Mouse (Mus musculus) 3T3-L1 (cell line): ENCODE measurements around the gene Them7.

ENCODE experiments used
- DNase-seq: peaks from one replicate; pipeline ENCODE4 v3.0.0-alpha.2; 2015; ENCODE audit warnings: low read depth, low spot score

Them7 gene

DNA sequence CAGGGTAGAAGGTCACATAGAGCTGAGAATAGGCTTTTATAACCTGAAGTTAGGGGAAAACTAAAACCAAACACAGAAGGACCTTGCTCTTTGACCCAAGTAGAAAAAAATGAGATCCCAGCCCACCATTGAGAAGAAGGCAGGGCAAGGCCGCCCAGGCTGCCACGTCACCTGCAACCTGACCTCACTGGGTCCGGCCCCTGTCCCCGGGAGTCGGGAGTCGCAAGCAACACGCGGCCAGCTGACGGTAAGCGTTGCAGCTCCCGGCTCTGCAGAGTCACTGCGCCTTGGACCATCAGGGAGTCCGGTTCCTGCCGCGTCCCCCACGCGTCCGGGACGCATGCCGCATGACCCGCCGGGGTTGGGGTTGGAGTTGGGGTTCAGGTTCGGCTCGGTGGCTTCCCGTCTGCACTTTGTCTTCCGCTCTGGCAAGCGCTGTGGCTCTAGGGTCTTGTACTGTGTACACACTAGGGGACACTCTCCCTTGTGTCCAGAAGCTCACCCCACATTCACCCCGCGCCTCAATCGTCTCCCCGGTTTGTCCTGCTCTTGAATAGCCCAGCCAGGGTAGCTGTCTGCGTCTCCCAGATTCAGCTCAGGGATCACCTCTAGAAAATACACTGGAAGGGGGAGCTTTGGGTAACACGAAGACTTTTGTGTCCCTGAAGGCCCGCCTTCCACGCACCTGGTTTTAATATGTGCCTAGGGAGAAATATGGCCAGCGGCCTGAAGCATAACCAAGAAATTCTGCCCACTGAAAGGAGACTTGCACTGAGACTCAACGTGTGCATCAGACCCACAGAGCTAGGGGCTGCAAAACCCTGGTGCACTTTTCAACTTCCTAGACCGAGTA, at the start of gene Them7:
Gene Them7, plus strand, starts transcription at position 187 of the 853 bp plus-strand sequence.
- DNase-seq, result no peak

DNA sequence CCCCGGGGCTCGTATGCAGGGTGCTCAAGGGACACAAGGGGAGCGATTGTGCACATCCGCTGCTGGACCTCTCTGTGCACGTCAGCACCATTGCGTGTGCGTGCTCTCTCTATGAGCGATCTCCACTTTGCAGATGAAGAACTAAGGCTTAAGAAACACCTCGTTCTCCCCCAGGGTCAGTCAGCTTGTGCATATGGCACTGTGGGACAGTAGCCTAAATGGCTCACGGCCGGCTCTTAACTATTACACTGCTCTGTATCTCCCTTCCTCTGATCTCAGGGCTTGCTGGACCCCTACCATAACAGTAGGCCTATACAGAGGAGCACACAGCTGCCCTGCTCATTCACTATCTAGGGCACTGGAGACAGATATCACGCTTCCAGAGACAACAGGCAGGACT, 45.2 kb upstream of the Them7 start:
- no peak for DNase-seq

DNA sequence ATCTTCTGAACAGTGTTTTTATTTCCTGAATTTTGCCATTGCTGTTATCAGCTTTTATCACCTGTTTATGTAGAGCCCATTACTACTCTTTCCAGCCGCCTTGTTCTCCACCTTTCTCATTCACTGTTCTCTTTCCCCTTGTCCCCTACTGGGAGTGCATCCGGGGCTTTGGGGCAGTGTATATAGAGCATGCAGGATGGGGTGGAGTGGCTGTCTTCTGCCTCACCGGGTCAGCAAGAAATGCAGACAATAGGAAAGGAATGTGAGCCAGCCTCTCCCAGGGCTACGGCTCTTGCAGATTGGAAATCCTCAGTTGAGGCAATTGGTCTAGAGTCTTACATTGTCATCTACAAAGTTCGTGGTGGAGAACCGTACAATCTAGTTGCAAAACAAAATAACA, 41.6 kb upstream of the Them7 start:
- DNase-seq, result no peak

DNA sequence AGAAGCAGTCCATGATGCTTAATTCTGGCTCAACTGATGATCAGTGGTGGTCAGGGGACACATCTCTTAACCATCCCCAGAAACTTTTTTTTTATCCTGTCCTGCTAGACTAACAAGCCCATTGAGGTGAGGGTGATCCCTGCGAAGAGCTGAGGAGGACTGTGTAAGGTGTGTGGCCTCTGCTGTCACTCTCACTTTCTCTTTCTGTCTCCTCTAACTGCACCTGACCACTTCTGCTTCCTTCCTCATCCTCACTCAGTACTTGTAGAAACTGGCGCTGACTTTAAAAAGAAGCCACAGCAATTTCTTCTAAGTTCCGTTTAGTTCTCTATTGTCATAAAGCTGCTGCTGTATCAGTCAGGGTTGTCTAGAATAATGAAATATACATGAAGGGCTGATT, 39.0 kb upstream of the Them7 start:
- DNase-seq, result no peak

GRCm38 (mm10) chr2:105185768-105186529, 38.2 kb upstream of the Them7 start:
- DNase-seq, result no peak

DNA sequence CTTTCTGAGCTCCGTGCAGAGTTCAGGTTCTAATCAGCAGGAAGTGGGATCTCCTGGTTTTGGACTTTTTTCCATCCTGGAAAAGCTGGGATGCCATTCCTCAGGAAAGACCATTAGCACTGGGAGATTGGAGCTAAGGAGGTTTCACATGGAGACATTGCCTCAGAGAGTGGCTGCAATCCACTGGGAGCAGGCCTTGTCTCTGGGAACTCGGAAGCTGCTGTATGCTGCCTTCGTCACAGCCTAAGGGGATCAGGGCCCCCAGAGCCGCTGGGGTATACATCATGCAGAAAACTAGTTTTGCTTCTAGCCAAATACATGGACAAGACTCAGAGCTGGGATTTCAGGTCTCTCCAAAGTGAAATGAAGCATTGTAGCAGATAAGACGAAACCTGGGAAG, 37.5 kb upstream of the Them7 start:
- no peak for DNase-seq

GRCm38 (mm10) chr2:105188182-105188581, 35.9 kb upstream of the Them7 start:
- peak; percentile 70 for DNase-seq

GRCm38 (mm10) chr2:105189352-105189751, 34.8 kb upstream of the Them7 start:
- DNase-seq, result peak; percentile 59

DNA sequence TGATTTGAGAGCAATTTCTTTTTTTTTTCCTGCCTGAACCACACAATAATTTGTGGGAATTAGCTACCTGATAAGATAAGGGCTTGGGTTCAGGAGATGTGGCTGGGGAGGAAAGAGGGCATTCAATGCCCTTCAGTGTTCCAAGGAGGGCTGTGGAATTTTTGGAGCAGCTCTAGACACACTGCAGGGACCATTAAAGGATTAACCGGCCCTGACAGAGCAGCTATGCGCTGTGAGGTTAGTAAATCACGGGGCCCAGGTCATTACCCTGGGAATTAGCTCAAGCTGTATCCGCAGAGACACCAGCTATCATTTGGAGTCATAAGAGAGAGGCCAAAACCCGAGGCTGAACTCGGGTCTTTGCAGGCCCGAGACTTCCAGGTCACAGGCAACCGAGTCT, 24.0 kb upstream of the Them7 start:
- DNase-seq, result no peak

- peak; percentile 66 for DNase-seq
These were observed 17.5 kb upstream of the Them7 start for GRCm38 (mm10) chr2:105206563-105207174.

DNA sequence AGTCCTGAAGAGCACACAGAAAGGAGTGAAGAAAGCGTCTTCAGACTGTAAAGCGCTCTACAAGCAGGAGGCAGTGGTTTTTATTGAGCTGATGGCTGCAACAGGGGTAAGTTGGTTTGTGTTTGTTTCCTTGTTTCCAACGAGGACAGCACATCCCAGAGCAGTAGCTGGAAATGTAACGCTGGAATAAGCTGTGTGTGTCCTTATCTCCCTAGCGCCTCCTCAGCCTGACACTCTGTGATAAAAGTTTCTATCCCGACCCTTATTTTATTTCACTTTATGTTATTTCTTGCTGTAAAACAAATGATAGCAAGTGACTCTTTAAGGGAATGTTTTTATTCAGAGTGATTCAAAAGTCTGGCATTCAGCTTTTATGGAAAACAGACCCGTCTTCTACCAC, 11.3 kb upstream of the Them7 start:
- no peak for DNase-seq

DNA sequence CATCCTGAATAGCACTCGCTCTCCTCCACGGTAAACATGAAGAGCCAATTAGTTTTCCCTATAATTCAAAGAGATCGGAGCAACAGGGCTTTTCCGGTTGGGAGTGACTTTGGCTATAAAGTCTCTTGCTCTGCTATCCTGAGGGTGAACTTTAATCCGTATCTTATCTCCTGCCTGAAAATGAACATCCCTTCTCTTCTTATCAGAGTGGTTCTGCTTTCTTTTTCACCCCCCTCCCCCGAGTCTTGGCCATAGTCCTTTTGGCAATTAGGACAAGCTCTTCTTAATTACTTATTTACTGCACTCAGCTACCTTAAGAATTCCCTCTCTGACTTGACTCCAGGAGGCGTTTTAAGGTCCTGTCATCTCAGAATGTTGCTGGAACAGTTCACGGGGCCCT, 8.2 kb upstream of the Them7 start:
- DNase-seq, result no peak

DNA sequence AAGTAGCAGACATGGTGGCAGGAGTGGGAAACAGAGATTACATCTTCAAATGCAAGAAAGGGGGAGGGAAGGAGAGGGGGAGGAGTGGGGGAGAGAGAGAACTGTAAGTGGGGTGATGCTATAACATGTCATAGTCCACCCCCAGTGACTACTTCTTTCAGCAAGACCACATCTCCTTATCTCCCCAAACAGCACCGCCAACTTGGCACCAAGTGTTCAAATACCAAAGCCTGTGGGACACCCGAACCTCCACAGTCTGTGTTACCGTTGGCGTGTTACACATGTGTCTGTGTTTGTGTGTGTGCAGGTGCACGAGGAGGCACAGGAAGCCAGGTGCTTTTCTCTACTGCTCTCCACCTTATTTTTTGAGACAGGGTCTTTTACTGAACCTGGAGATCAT, 4.9 kb upstream of the Them7 start:
- no peak for DNase-seq

- no peak for DNase-seq
These were observed 4.5 kb upstream of the Them7 start for GRCm38 (mm10) chr2:105219664-105220063.

- DNase-seq, result peak; percentile 80
These were observed 3.3 kb upstream of the Them7 start for GRCm38 (mm10) chr2:105220738-105221303.

- DNase-seq, result no peak
These were observed 514 bp upstream of the Them7 start for GRCm38 (mm10) chr2:105223606-105224005.

- DNase-seq, result no peak
These were observed 861 bp downstream of the Them7 start for GRCm38 (mm10) chr2:105224987-105225375.

- no peak for DNase-seq
These were observed 2.3 kb downstream of the Them7 start for GRCm38 (mm10) chr2:105226297-105226958.

DNA sequence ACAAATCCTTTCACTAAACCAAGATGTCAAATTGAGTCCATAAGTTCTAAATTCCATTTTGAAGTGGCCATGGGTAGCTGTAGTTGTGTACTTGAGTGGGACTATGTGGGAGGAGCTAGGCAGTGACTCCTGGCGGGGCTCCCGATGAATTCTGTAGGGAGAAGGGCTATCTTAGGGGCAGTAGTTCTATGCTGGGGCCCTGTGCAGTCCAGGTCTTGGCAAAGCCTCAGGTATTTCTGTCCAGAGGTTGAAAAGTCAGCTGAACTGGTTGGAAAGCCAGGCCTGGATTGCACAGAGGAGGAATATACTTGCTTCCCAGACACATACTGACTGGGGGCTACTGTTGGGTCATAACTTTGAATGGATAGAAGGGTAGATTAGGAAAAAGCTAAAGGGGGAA, 4.3 kb downstream of the Them7 start:
- peak; percentile 55 for DNase-seq

- peak; percentile 90 for DNase-seq
These were observed 6.2 kb downstream of the Them7 start for GRCm38 (mm10) chr2:105230333-105230732.

GRCm38 (mm10) chr2:105232386-105232785, 8.3 kb downstream of the Them7 start:
- DNase-seq, result no peak

DNA sequence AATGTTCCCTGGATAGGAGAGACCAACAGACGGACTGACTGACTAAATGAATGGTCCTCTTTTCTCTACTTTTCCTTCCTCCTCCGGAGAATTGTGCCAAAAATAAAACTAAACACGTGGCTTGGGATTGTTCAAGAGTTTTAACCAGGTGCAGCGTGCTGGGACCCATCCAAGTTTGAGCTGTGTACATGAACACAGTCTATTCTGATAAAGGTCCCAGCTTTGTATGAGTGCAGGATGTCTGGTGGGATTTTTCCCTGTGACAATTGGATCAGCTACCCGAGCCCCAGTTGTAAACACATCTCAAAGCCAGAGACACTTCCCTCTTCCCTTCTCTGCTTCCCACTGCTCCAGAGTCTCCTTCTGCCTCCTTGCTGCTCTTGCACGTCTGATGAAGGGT, 10.2 kb downstream of the Them7 start:
- DNase-seq, result no peak
